Mouse (Mus musculus): ENCODE data around the gene Mpped1.

DNA sequence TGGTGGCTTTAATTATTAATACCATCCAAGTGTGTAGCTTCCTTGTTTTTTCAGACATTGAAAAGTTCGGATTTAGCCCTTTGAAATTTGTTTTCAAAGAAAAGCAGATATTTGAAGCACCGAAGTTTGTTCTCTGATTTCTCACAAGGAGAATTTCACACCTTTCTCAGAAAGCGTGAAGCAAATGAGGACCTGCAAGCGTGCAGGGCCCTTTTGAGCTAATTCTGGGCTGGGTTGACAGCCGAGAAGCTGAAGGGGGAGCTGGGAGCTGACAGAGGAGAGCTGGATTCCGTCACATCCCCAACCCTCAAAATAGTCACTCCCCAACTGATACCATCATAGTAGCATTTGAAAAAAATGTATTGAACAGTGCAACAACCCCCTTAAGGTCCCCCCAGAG is 34.8 kb downstream of the Mpped1 start:
- TF ChIP-seq POLR2A (IDR thresholded peaks at IDR 0.05; ENCODE audit: low read depth, low read length) (no peak), CTCF (conservative IDR thresholded peaks at IDR 0.05; ENCODE audit: insufficient read depth, insufficient read length, low read depth, low read length) (no peak)

All from kidney, adult 2 months (tissue).